In the genomic region with DNA sequence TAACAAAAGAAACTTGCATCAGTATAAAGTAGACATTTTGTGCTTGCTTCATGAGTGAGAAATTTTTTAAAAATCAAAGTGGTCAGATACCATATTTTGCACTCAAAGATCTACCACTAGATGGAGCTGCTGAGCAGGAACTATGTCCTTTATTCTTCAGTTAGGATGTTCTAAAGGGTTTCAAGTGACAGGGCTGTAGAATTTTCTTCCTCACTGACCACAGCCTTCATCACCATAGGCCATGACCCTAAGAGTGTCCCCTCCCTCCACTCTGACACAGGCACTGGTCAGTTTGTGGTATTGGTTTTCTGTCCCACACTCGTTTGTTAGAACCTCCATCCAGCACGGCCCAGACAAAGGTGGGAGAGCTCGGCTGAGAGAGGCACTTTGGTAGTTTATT, we compare ENCODE assay signal across 9 mouse cellular contexts. TPM values are rescaled to one million over a fixed set of nuclear protein-coding genes. Genes with fewer than 3 reads are reported as not detected.
DNase-seq lines count a peak whose midpoint lies in the region; ATAC-seq and TF ChIP-seq lines count a peak whose summit lies in the region.
"Had no signal": no experiment of that assay in that cellular context is flagged by ENCODE, and none has a peak within 500 bp of the region (broad histone marks: within the 10 kb centered on the region; RNA-seq: fewer than 3 reads in every experiment).

No protein-coding gene starts in this region.

- no peaks in the 10 kb centered on the region for H3K4me1 ChIP-seq in intestine, embryonic 14.5 days (replicated peaks; ENCODE audit: control insufficient read depth, insufficient read depth, low read length)
- peaks cover 5% of the 10 kb centered on the region; the same call in 1 of the 2 replicates for H3K4me1 ChIP-seq in intestine, embryonic 16.5 days (ENCODE audit: control insufficient read depth, insufficient read depth, low read length)
- H3K4me1 ChIP-seq in MEL (ENCODE audit: control insufficient read depth in 1 of 2, insufficient read depth in 2 of 2, low read length in 2 of 2), result no peaks in the 10 kb centered on the region
- H3K4me1 ChIP-seq in embryonic facial prominence, embryonic 14.5 days (ENCODE audit: control insufficient read depth, insufficient read depth, low read length), result peaks cover 4% of the 10 kb centered on the region; the same call in 1 of the 2 replicates

- ATAC-seq in intestine, embryonic 14.5 days (replicated peaks; ENCODE audit: low FRiP score, low TSS enrichment, low read depth), result 0 out of 2 replicates have a peak, but pooled peaks have one; percentile 47
- ATAC-seq in intestine, embryonic 16.5 days, result no peak
- no peak for ATAC-seq in embryonic facial prominence, embryonic 14.5 days (ENCODE audit: low read depth)
- peak; percentile 74 for ATAC-seq in megakaryocyte progenitor cell, adult 5-6 weeks (replicated peaks; ENCODE audit: poor library complexity)

- H3K36me3 ChIP-seq in intestine, embryonic 14.5 days (ENCODE audit: control insufficient read depth, insufficient read depth, low read length), result no peaks in the 10 kb centered on the region
- H3K36me3 ChIP-seq in intestine, embryonic 16.5 days (ENCODE audit: control insufficient read depth, insufficient read depth, low read length), result no peaks in the 10 kb centered on the region
- H3K36me3 ChIP-seq in MEL (ENCODE audit: control insufficient read depth in 1 of 2, insufficient read depth in 2 of 2, low read length in 2 of 2), result no peaks in the 10 kb centered on the region
- no peaks in the 10 kb centered on the region for H3K36me3 ChIP-seq in embryonic facial prominence, embryonic 14.5 days (ENCODE audit: control insufficient read depth, insufficient read depth, low read length)

- no peak for TF ChIP-seq POLR2A in MEL (IDR thresholded peaks at IDR 0.05; ENCODE audit: control insufficient read depth in 1 of 2, insufficient read depth in 1 of 2, low read depth in 1 of 2, low read length in 2 of 2, poor library complexity in 1 of 2)

- DNase-seq in intestine, embryonic 14.5 days (ENCODE audit: low spot score), result peak; percentile 67
- DNase-seq in A20 (ENCODE audit: low read depth, low spot score), result peak; percentile 55
- peak; percentile 9 for DNase-seq in MEL (ENCODE audit: low read depth, low spot score)
- DNase-seq in embryonic facial prominence, embryonic 14.5 days (ENCODE audit: low spot score), result peak; percentile 65
- peak; percentile 19 for DNase-seq in thymus, postnatal 25 days
- no peak for DNase-seq in ovary, postnatal 36 days (ENCODE audit: low spot score)

- H3K4me3 ChIP-seq in intestine, embryonic 14.5 days (ENCODE audit: low read depth, low read length), result no peak overlapping the region
- no peak overlapping the region for H3K4me3 ChIP-seq in intestine, embryonic 16.5 days (ENCODE audit: low read length)
- H3K4me3 ChIP-seq in MEL (ENCODE audit: control insufficient read depth in 1 of 2, insufficient read depth in 1 of 2, low read depth in 2 of 2, low read length in 2 of 2), result no peak overlapping the region
- H3K4me3 ChIP-seq in embryonic facial prominence, embryonic 14.5 days (ENCODE audit: low read depth, low read length), result no peak overlapping the region

- H3K27me3 ChIP-seq in intestine, embryonic 14.5 days (replicated peaks; ENCODE audit: control insufficient read depth, insufficient read depth, low read length), result no peaks in the 10 kb centered on the region
- H3K27me3 ChIP-seq in intestine, embryonic 16.5 days (replicated peaks; ENCODE audit: control insufficient read depth, insufficient read depth, low read length), result no peaks in the 10 kb centered on the region
- no peaks in the 10 kb centered on the region for H3K27me3 ChIP-seq in MEL (ENCODE audit: control insufficient read depth in 1 of 2, insufficient read depth in 2 of 2, low read length in 2 of 2)
- H3K27me3 ChIP-seq in embryonic facial prominence, embryonic 14.5 days (replicated peaks; ENCODE audit: control insufficient read depth, insufficient read depth, low read length), result no peaks in the 10 kb centered on the region

- H3K79me2 ChIP-seq in MEL (ENCODE audit: control insufficient read depth, insufficient read depth, low read length, poor library complexity), result no peaks in the 10 kb centered on the region

- H3K27ac ChIP-seq in intestine, embryonic 14.5 days (ENCODE audit: low read depth), result no peak overlapping the region
- H3K27ac ChIP-seq in intestine, embryonic 16.5 days (ENCODE audit: low read length), result no peak overlapping the region
- H3K27ac ChIP-seq in MEL (ENCODE audit: control insufficient read depth, low read depth, low read length), result no peak overlapping the region
- no peak overlapping the region for H3K27ac ChIP-seq in embryonic facial prominence, embryonic 14.5 days (replicated peaks; ENCODE audit: low read depth, low read length)

- H3K9me3 ChIP-seq in intestine, embryonic 14.5 days (ENCODE audit: control insufficient read depth, low read length), result no peaks in the 10 kb centered on the region
- no peaks in the 10 kb centered on the region for H3K9me3 ChIP-seq in intestine, embryonic 16.5 days (ENCODE audit: control insufficient read depth, low read length)
- no peaks in the 10 kb centered on the region for H3K9me3 ChIP-seq in MEL (replicated peaks; ENCODE audit: insufficient read depth, low read length)
- H3K9me3 ChIP-seq in embryonic facial prominence, embryonic 14.5 days (ENCODE audit: control insufficient read depth, low read length), result no peaks in the 10 kb centered on the region

- WGBS in intestine, embryonic 14.5 days, result 84% methylated on average over 3 of the region's 3 CpGs
- WGBS in intestine, embryonic 16.5 days, result 75% methylated on average over 3 of the region's 3 CpGs
- WGBS in embryonic facial prominence, embryonic 14.5 days, result 74% methylated on average over 3 of the region's 3 CpGs

- H3K9ac ChIP-seq in intestine, embryonic 14.5 days (ENCODE audit: low read length), result no peak overlapping the region
- no peak overlapping the region for H3K9ac ChIP-seq in intestine, embryonic 16.5 days (ENCODE audit: low read depth, low read length)
- no peak overlapping the region for H3K9ac ChIP-seq in MEL (ENCODE audit: control insufficient read depth, low read depth, low read length, poor library complexity, severe bottlenecking)
- no peak overlapping the region for H3K9ac ChIP-seq in embryonic facial prominence, embryonic 14.5 days (ENCODE audit: low read depth, low read length)

- no peak for TF ChIP-seq EP300 in MEL (IDR thresholded peaks at IDR 0.05; ENCODE audit: low read depth in 1 of 2, low read length in 2 of 2)

- H3K4me2 ChIP-seq in intestine, embryonic 14.5 days (ENCODE audit: low read length), result no peak overlapping the region
- no peak overlapping the region for H3K4me2 ChIP-seq in intestine, embryonic 16.5 days (ENCODE audit: low read depth, low read length)
- H3K4me2 ChIP-seq in embryonic facial prominence, embryonic 14.5 days (ENCODE audit: low read depth, low read length), result no peak overlapping the region

- TF ChIP-seq CTCF in MEL (IDR thresholded peaks at IDR 0.05 in 2 of 3, conservative IDR thresholded peaks at IDR 0.05 in 1 of 3; ENCODE audit: control insufficient read depth in 1 of 3, insufficient read depth in 1 of 3, low read depth in 2 of 3, low read length in 3 of 3, poor library complexity in 1 of 3, severe bottlenecking in 1 of 3), result peak; percentile 0 to 52 (median 26); a peak in 3 of 6 replicates

- peak; percentile 35 for TF ChIP-seq RAD21 in MEL (IDR thresholded peaks at IDR 0.05; ENCODE audit: low read depth, low read length)

RNA-seq across cellular contexts. Expression of gene Gm45021, which starts 7.4 kb away (rescaled TPM):
- polyA plus RNA-seq in intestine, embryonic 14.5 days (2014; fragmentation: Nextera tagmentation; extraction: Ambion mirVana), result not detected in 2 replicates
- not detected in 2 replicates for polyA plus RNA-seq in intestine, embryonic 16.5 days (2015; fragmentation: Nextera tagmentation; extraction: Ambion mirVana)
- total RNA-seq in MEL (2012; rRNA removed), result not detected in 2 replicates
- polyA plus RNA-seq in MEL (2012; ENCODE audit: insufficient read depth in 1 of 2, insufficient read length in 2 of 2, low read depth in 1 of 2, low replicate concordance in 2 of 2, missing spikeins in 1 of 2), result not detected
- not detected in 2 replicates for polyA plus RNA-seq in embryonic facial prominence, embryonic 14.5 days (2014; fragmentation: Nextera tagmentation; extraction: Ambion mirVana)
- not detected in 2 replicates for total RNA-seq in megakaryocyte progenitor cell, adult 5-6 weeks (2015)
- not detected in 2 replicates for total RNA-seq in megakaryocyte progenitor cell, adult 5-6 weeks (2017)
- total RNA-seq: layer of hippocampus, postnatal 14 days had no signal

RNA-seq across cellular contexts. Expression of gene Rarres2, which starts 9.4 kb away (rescaled TPM):
- polyA plus RNA-seq in intestine, embryonic 14.5 days (2014; fragmentation: Nextera tagmentation; extraction: Ambion mirVana), result 69.7 and 73.9 TPM in 2 replicates
- 105 and 109 TPM in 2 replicates for polyA plus RNA-seq in intestine, embryonic 16.5 days (2015; fragmentation: Nextera tagmentation; extraction: Ambion mirVana)
- not detected in 2 replicates for total RNA-seq in MEL (2012; rRNA removed)
- not detected for polyA plus RNA-seq in MEL (2012; ENCODE audit: insufficient read depth in 1 of 2, insufficient read length in 2 of 2, low read depth in 1 of 2, low replicate concordance in 2 of 2, missing spikeins in 1 of 2)
- 21.9 and 29.1 TPM in 2 replicates for polyA plus RNA-seq in embryonic facial prominence, embryonic 14.5 days (2014; fragmentation: Nextera tagmentation; extraction: Ambion mirVana)
- not detected in 2 replicates for total RNA-seq in megakaryocyte progenitor cell, adult 5-6 weeks (2015)
- total RNA-seq in megakaryocyte progenitor cell, adult 5-6 weeks (2017), result not detected in 2 replicates

RNA-seq across cellular contexts. Expression of gene Repin1, which starts 11.6 kb away (rescaled TPM):
- polyA plus RNA-seq in intestine, embryonic 14.5 days (2014; fragmentation: Nextera tagmentation; extraction: Ambion mirVana), result 28.4 and 29.5 TPM in 2 replicates
- polyA plus RNA-seq in intestine, embryonic 16.5 days (2015; fragmentation: Nextera tagmentation; extraction: Ambion mirVana), result 22.1 and 22.4 TPM in 2 replicates
- not detected in 2 replicates for total RNA-seq in MEL (2012; rRNA removed)
- polyA plus RNA-seq in MEL (2012; ENCODE audit: insufficient read depth in 1 of 2, insufficient read length in 2 of 2, low read depth in 1 of 2, low replicate concordance in 2 of 2, missing spikeins in 1 of 2), result not detected
- polyA plus RNA-seq in embryonic facial prominence, embryonic 14.5 days (2014; fragmentation: Nextera tagmentation; extraction: Ambion mirVana), result 23.1 and 23.4 TPM in 2 replicates
- total RNA-seq in megakaryocyte progenitor cell, adult 5-6 weeks (2015), result 7.7 and 11.2 TPM in 2 replicates
- total RNA-seq in megakaryocyte progenitor cell, adult 5-6 weeks (2017), result 10.0 and 16.6 TPM in 2 replicates

RNA-seq across cellular contexts. Expression of gene Gm44965, which starts 11.7 kb away (rescaled TPM):
- polyA plus RNA-seq in intestine, embryonic 14.5 days (2014; fragmentation: Nextera tagmentation; extraction: Ambion mirVana), result not detected in 2 replicates
- polyA plus RNA-seq in intestine, embryonic 16.5 days (2015; fragmentation: Nextera tagmentation; extraction: Ambion mirVana), result not detected in 2 replicates
- total RNA-seq in MEL (2012; rRNA removed), result not detected in 2 replicates
- polyA plus RNA-seq in MEL (2012; ENCODE audit: insufficient read depth in 1 of 2, insufficient read length in 2 of 2, low read depth in 1 of 2, low replicate concordance in 2 of 2, missing spikeins in 1 of 2), result not detected
- not detected in 2 replicates for polyA plus RNA-seq in embryonic facial prominence, embryonic 14.5 days (2014; fragmentation: Nextera tagmentation; extraction: Ambion mirVana)
- total RNA-seq in megakaryocyte progenitor cell, adult 5-6 weeks (2015), result not detected in 2 replicates
- not detected in 2 replicates for total RNA-seq in megakaryocyte progenitor cell, adult 5-6 weeks (2017)
- total RNA-seq: layer of hippocampus, postnatal 14 days had no signal

RNA-seq across cellular contexts. Expression of gene Zfp775, which starts 19.8 kb away (rescaled TPM):
- polyA plus RNA-seq in intestine, embryonic 14.5 days (2014; fragmentation: Nextera tagmentation; extraction: Ambion mirVana), result 7.4 and 8.3 TPM in 2 replicates
- 5.2 and 6.1 TPM in 2 replicates for polyA plus RNA-seq in intestine, embryonic 16.5 days (2015; fragmentation: Nextera tagmentation; extraction: Ambion mirVana)
- total RNA-seq in MEL (2012; rRNA removed), result not detected in 2 replicates
- not detected for polyA plus RNA-seq in MEL (2012; ENCODE audit: insufficient read depth in 1 of 2, insufficient read length in 2 of 2, low read depth in 1 of 2, low replicate concordance in 2 of 2, missing spikeins in 1 of 2)
- 5.9 and 6.1 TPM in 2 replicates for polyA plus RNA-seq in embryonic facial prominence, embryonic 14.5 days (2014; fragmentation: Nextera tagmentation; extraction: Ambion mirVana)
- 0.78 and 0.96 TPM in 2 replicates for total RNA-seq in megakaryocyte progenitor cell, adult 5-6 weeks (2015)
- total RNA-seq in megakaryocyte progenitor cell, adult 5-6 weeks (2017), result 1.00 and 2.0 TPM in 2 replicates

Comparison
In these comparisons a context has a peak if more than half of its experiments do, and no peak if none do; other contexts are left out.
1. ATAC-seq: peak in intestine, embryonic 14.5 days (single experiment) and megakaryocyte progenitor cell, adult 5-6 weeks (single experiment); none in intestine, embryonic 16.5 days (single experiment) and embryonic facial prominence, embryonic 14.5 days (single experiment).
2. RNA of gene Rarres2, which starts 9.4 kb away (polyA plus RNA-seq): 105 to 109 TPM in intestine, embryonic 16.5 days, 69.7 to 73.9 TPM in intestine, embryonic 14.5 days and 21.9 to 29.1 TPM in embryonic facial prominence, embryonic 14.5 days; not detected in MEL; every median in the first group is over 10 times any median in the second.
3. RNA of gene Repin1, which starts 11.6 kb away (polyA plus RNA-seq): 28.4 to 29.5 TPM in intestine, embryonic 14.5 days, 23.1 to 23.4 TPM in embryonic facial prominence, embryonic 14.5 days and 22.1 to 22.4 TPM in intestine, embryonic 16.5 days; not detected in MEL; every median in the first group is over 10 times any median in the second.